Mouse (Mus musculus) C3H10T1/2 (cell line): ENCODE data around the gene Rhox2f. TPM values are rescaled to one million over a fixed set of nuclear protein-coding genes. Genes with fewer than 3 reads are reported as not detected.

ENCODE experiments used
- polyA plus RNA-seq, 2 experiments: library from polyadenylated mRNA; unstranded; fragments of >200 nt; fragmentation: generic; extraction: Trizol; gene quantifications; one replicate each; pipeline ENCODE4 v1.2.1; 2012; ENCODE audit warnings: missing spikeins in 2 of 2

The Rhox2f gene
- not detected for polyA plus RNA-seq

GRCm38 (mm10) chrX:37571105-37571504 lies at the start of gene Rhox2f:
TSS of gene Rhox2f (plus strand) at chrX:37571405.

GRCm38 (mm10) chrX:37530152-37530551 lies 41.1 kb upstream of the Rhox2f start, which contains the start of gene Rhox2e:
TSS of gene Rhox2e (plus strand) at chrX:37530452.

GRCm38 (mm10) chrX:37541719-37542118 lies 29.5 kb upstream of the Rhox2f start, which contains the start of gene Rhox3e:
TSS of gene Rhox3e (plus strand) at chrX:37542019.

GRCm38 (mm10) chrX:37557112-37557511 lies 14.1 kb upstream of the Rhox2f start, which contains the start of gene Rhox4e:
TSS of gene Rhox4e (plus strand) at chrX:37557412.

GRCm38 (mm10) chrX:37580692-37581091 lies 9.5 kb downstream of the Rhox2f start, which contains the start of gene Rhox3f:
TSS of gene Rhox3f (plus strand) at chrX:37580992.

DNA sequence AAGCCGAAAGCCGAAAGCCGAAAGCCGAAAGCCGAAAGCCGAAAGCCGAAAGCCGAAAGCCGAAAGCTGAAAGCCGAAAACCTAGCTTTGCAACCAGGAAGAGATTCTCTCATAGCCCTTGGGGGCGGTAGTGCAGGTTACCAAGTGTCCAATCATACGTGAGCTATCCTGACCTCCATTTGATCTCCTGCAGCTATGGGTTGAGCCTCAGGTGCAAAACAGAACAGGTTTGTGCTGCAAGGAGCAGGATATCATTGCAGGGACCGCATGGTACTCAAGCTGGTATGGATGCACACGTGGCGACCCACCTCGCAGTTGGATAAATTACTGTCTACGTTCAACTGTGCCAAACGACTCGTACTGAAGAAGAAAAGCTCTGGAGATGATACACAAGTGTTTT lies 36.4 kb downstream of the Rhox2f start, which contains the start of gene Rhox4f:
Rhox4f (minus strand) TSS at position 101 of the 400 bp plus-strand sequence.

Other genes with a start within 250 kb of the Rhox2f start
- gene Rhox3a2, start 191.4 kb upstream of the Rhox2f start, polyA plus RNA-seq, result not detected
- gene Rhox4a2, start 180.6 kb upstream of the Rhox2f start, polyA plus RNA-seq, result not detected
- not detected for gene Rhox2b, start 159.3 kb upstream of the Rhox2f start, polyA plus RNA-seq
- not detected for gene Rhox4b, start 138.9 kb upstream of the Rhox2f start, polyA plus RNA-seq
- not detected for gene Rhox2c, start 117.7 kb upstream of the Rhox2f start, polyA plus RNA-seq
- not detected for gene Rhox3c, start 112.8 kb upstream of the Rhox2f start, polyA plus RNA-seq
- not detected for gene Rhox4c, start 91.1 kb upstream of the Rhox2f start, polyA plus RNA-seq
- gene Rhox2d, start 78.0 kb upstream of the Rhox2f start, polyA plus RNA-seq, result not detected
- gene Rhox4d, start 57.0 kb upstream of the Rhox2f start, polyA plus RNA-seq, result not detected
- gene Rhox2e, start 41.0 kb upstream of the Rhox2f start, polyA plus RNA-seq, result not detected
- not detected for gene Rhox3e, start 29.4 kb upstream of the Rhox2f start, polyA plus RNA-seq
- not detected for gene Rhox4e, start 14.0 kb upstream of the Rhox2f start, polyA plus RNA-seq
- not detected for gene Rhox3f, start 9.6 kb downstream of the Rhox2f start, polyA plus RNA-seq
- gene Rhox4f, start 36.3 kb downstream of the Rhox2f start, polyA plus RNA-seq, result not detected
- not detected for gene Rhox3g, start 57.2 kb downstream of the Rhox2f start, polyA plus RNA-seq
- not detected for gene Rhox2g, start 72.1 kb downstream of the Rhox2f start, polyA plus RNA-seq
- not detected for gene Rhox4g, start 79.9 kb downstream of the Rhox2f start, polyA plus RNA-seq
- not detected for gene Rhox3h, start 97.4 kb downstream of the Rhox2f start, polyA plus RNA-seq
- under 1 TPM in 1 of 2 experiments, not detected in 1; 0.04 TPM for gene Rhox2h, start 101.9 kb downstream of the Rhox2f start, polyA plus RNA-seq
- 1 to 10 TPM; 3.4 to 8.1 TPM for gene Rhox5, start 233.4 kb downstream of the Rhox2f start, polyA plus RNA-seq